Mouse (Mus musculus): Measurements from ENCODE around the gene Kif7.

The Kif7 gene

GRCm38 (mm10) chr7:79715187-79715981, at the start of gene Kif7:
Gene Kif7 (minus strand): TSS chr7:79715720.
- in situ Hi-C loops (cut with MboI; ENCODE audit: low sequenced_read_pairs): no loop called here

- in situ Hi-C loops (cut with MboI; ENCODE audit: low sequenced_read_pairs): no loop called here
These were observed 46.6 kb upstream of the Kif7 start for GRCm38 (mm10) chr7:79762106-79762505.

- in situ Hi-C loops (cut with MboI; ENCODE audit: low sequenced_read_pairs): no loop called here
These were observed 45.8 kb upstream of the Kif7 start for GRCm38 (mm10) chr7:79761124-79761876.

- in situ Hi-C loops (cut with MboI; ENCODE audit: low sequenced_read_pairs): no loop called here
These were observed 44.2 kb upstream of the Kif7 start for GRCm38 (mm10) chr7:79759766-79760165.

- in situ Hi-C loops (cut with MboI; ENCODE audit: low sequenced_read_pairs): no loop called here
These were observed 42.7 kb upstream of the Kif7 start for GRCm38 (mm10) chr7:79758176-79758575.

- in situ Hi-C loops (cut with MboI; ENCODE audit: low sequenced_read_pairs): no loop called here
These were observed 40.8 kb upstream of the Kif7 start for GRCm38 (mm10) chr7:79756334-79756733.

GRCm38 (mm10) chr7:79749511-79749910, 34.0 kb upstream of the Kif7 start:
- in situ Hi-C loops (cut with MboI; ENCODE audit: low sequenced_read_pairs): no loop called here

- in situ Hi-C loops (cut with MboI; ENCODE audit: low sequenced_read_pairs): no loop called here
These were observed 32.1 kb upstream of the Kif7 start for GRCm38 (mm10) chr7:79747659-79748058.

- in situ Hi-C loops (cut with MboI; ENCODE audit: low sequenced_read_pairs): no loop called here
These were observed 29.1 kb upstream of the Kif7 start for GRCm38 (mm10) chr7:79744585-79744984.

GRCm38 (mm10) chr7:79744051-79744450, 28.5 kb upstream of the Kif7 start:
- in situ Hi-C loops (cut with MboI; ENCODE audit: low sequenced_read_pairs): no loop called here

- in situ Hi-C loops (cut with MboI; ENCODE audit: low sequenced_read_pairs): no loop called here
These were observed 27.4 kb upstream of the Kif7 start, which contains the start of the genes Pex11a and Wdr93 for GRCm38 (mm10) chr7:79742659-79743536. Gene Pex11a (minus strand): TSS chr7:79743131. Gene Wdr93 (plus strand): TSS chr7:79743163.

GRCm38 (mm10) chr7:79742277-79742658, 26.7 kb upstream of the Kif7 start:
- in situ Hi-C loops (cut with MboI; ENCODE audit: low sequenced_read_pairs): no loop called here

- in situ Hi-C loops (cut with MboI; ENCODE audit: low sequenced_read_pairs): no loop called here
These were observed 24.8 kb upstream of the Kif7 start for GRCm38 (mm10) chr7:79740279-79740678.

- in situ Hi-C loops (cut with MboI; ENCODE audit: low sequenced_read_pairs): no loop called here
These were observed 23.4 kb upstream of the Kif7 start for GRCm38 (mm10) chr7:79738913-79739312.

GRCm38 (mm10) chr7:79736511-79736910, 21.0 kb upstream of the Kif7 start:
- in situ Hi-C loops (cut with MboI; ENCODE audit: low sequenced_read_pairs): no loop called here

- in situ Hi-C loops (cut with MboI; ENCODE audit: low sequenced_read_pairs): no loop called here
These were observed 19.0 kb upstream of the Kif7 start for GRCm38 (mm10) chr7:79734563-79734962.

- in situ Hi-C loops (cut with MboI; ENCODE audit: low sequenced_read_pairs): no loop called here
These were observed 17.1 kb upstream of the Kif7 start, which contains the start of gene Plin1 for GRCm38 (mm10) chr7:79732622-79733021. Gene Plin1 (minus strand): TSS chr7:79732903.

- in situ Hi-C loops (cut with MboI; ENCODE audit: low sequenced_read_pairs): no loop called here
These were observed 15.9 kb upstream of the Kif7 start for GRCm38 (mm10) chr7:79731438-79731837.

GRCm38 (mm10) chr7:79729743-79730370, 14.3 kb upstream of the Kif7 start:
- in situ Hi-C loops (cut with MboI; ENCODE audit: low sequenced_read_pairs): no loop called here

- in situ Hi-C loops (cut with MboI; ENCODE audit: low sequenced_read_pairs): no loop called here
These were observed 13.6 kb upstream of the Kif7 start for GRCm38 (mm10) chr7:79729169-79729568.

GRCm38 (mm10) chr7:79728219-79728618, 12.7 kb upstream of the Kif7 start:
- in situ Hi-C loops (cut with MboI; ENCODE audit: low sequenced_read_pairs): no loop called here
